Mouse (Mus musculus): ENCODE data around the gene Prss43. TPM values are rescaled to one million over a fixed set of nuclear protein-coding genes. Genes with fewer than 3 reads are reported as not detected.

Gene Prss43
- not detected in 2 replicates for polyA plus RNA-seq (2012; rRNA removed)

DNA sequence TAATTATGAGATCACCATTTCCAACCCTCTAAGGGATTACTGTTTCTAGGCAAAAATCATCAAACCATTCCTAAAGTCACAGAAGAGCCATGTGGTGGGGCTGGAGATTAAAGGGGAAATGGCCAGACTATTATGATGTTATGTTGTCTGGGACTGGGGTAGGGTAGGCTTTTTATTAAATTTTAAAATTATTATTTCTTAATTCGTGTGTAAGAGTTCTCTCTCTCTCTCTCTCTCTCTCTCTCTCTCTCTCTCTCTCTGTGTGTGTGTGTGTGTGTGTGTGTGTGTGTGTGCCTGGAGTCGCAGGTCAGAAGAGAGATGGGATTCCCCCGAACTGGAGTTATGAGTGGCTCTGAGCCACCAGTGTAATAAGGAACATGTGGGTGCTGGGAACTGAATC lies at the start of gene Prss43:
TSS of gene Prss43 (plus strand) at position 301 of the 400 bp plus-strand sequence.
- WGBS = 69% methylated on average over 3 of the region's 3 CpGs
- no peak for DNase-seq
- TF ChIP-seq CTCF (IDR thresholded peaks at IDR 0.05; ENCODE audit: insufficient read depth, low read length) (no peak), POLR2A (IDR thresholded peaks at IDR 0.05; ENCODE audit: borderline replicate concordance, extremely low read depth, low read depth, low read length) (no peak)
- H3K4me3 ChIP-seq (replicated peaks; ENCODE audit: extremely low read depth, low read depth, low read length) = no peak within 1 kb of the TSS
- H3K4me1 ChIP-seq (ENCODE audit: control insufficient read depth, insufficient read depth, low read length) = no peaks in the 10 kb centered on the region

DNA sequence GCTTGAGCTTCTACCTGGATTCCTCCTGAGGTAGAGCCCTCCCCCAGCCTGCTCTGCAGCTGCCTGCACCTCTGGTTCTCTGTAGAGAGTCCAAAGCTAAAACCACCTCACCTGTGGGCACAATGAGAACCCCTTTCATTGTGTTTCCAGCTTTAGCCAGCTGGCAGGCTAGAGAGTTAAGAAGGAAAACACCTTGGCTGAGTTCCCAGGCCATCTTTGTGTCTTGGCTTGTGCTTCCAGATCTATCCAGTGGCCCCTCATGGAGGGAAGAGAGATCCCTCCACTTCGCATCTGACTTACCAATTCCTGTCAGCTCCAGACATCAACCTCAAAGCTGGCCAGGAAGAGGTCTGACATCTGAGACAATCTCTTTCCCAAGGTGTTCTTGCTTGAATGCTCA lies 48.4 kb upstream of the Prss43 start:
- TF ChIP-seq CTCF (IDR thresholded peaks at IDR 0.05; ENCODE audit: insufficient read depth, low read length) = no peak
- no peak for TF ChIP-seq POLR2A (IDR thresholded peaks at IDR 0.05; ENCODE audit: borderline replicate concordance, extremely low read depth, low read depth, low read length)
- 80% methylated on average over 1 of the region's 1 CpGs for WGBS
- no peaks in the 10 kb centered on the region for H3K4me1 ChIP-seq (ENCODE audit: control insufficient read depth, insufficient read depth, low read length)
- no peak overlapping the region for H3K4me3 ChIP-seq (replicated peaks; ENCODE audit: extremely low read depth, low read depth, low read length)
- DNase-seq = no peak

- DNase-seq = no peak
- H3K4me3 ChIP-seq (replicated peaks; ENCODE audit: extremely low read depth, low read depth, low read length) = no peak overlapping the region
- no peaks in the 10 kb centered on the region for H3K4me1 ChIP-seq (ENCODE audit: control insufficient read depth, insufficient read depth, low read length)
- TF ChIP-seq POLR2A (IDR thresholded peaks at IDR 0.05; ENCODE audit: borderline replicate concordance, extremely low read depth, low read depth, low read length) (no peak), CTCF (IDR thresholded peaks at IDR 0.05; ENCODE audit: insufficient read depth, low read length) (no peak)
- WGBS = 87% methylated on average over 7 of the region's 7 CpGs
Observed at GRCm38 (mm10) chr9:110778559-110778958, 47.9 kb upstream of the Prss43 start.

- H3K4me1 ChIP-seq (ENCODE audit: control insufficient read depth, insufficient read depth, low read length) = no peaks in the 10 kb centered on the region
- WGBS = 70% methylated on average over 5 of the region's 5 CpGs
- no peak for TF ChIP-seq CTCF (IDR thresholded peaks at IDR 0.05; ENCODE audit: insufficient read depth, low read length)
- no peak for TF ChIP-seq POLR2A (IDR thresholded peaks at IDR 0.05; ENCODE audit: borderline replicate concordance, extremely low read depth, low read depth, low read length)
- H3K4me3 ChIP-seq (replicated peaks; ENCODE audit: extremely low read depth, low read depth, low read length) = no peak overlapping the region
- no peak for DNase-seq
Observed at GRCm38 (mm10) chr9:110779242-110779913, 47.1 kb upstream of the Prss43 start.

- peak; percentile 94 for DNase-seq
- Histone ChIP-seq H3K4me1 (ENCODE audit: control insufficient read depth, insufficient read depth, low read length) (no peaks in the 10 kb centered on the region), H3K4me3 (replicated peaks; ENCODE audit: extremely low read depth, low read depth, low read length) (peak overlapping the region; percentile 59)
- under 1% methylated on average over 43 of the region's 43 CpGs for WGBS
- TF ChIP-seq POLR2A (IDR thresholded peaks at IDR 0.05; ENCODE audit: borderline replicate concordance, extremely low read depth, low read depth, low read length) (no peak), CTCF (IDR thresholded peaks at IDR 0.05; ENCODE audit: insufficient read depth, low read length) (peak; percentile 67)
Observed at GRCm38 (mm10) chr9:110781256-110781721, 45.2 kb upstream of the Prss43 start.

- WGBS = 2% methylated on average over 23 of the region's 23 CpGs
Observed at GRCm38 (mm10) chr9:110781731-110782130, 44.8 kb upstream of the Prss43 start.

DNA sequence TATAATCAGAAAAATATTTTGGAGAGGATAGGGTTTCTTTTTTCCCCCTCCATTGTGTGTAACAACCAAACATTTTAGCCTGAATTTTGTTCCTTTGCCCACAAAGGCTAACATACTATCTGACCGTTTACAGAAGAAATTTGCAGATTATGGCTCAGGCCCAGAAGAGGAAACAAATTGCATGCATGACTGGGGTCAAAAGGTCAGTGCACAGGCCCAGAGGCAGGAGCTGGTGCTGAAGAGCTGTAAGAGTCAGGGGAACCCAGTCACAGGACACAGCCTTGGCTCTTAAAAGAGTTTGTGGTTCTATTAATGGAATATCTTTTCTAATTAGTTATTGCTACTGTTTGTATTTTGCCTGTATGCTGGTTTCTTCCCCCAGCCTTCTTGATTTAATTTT lies 42.9 kb upstream of the Prss43 start:
- no peaks in the 10 kb centered on the region for H3K4me1 ChIP-seq (ENCODE audit: control insufficient read depth, insufficient read depth, low read length)
- no peak overlapping the region for H3K4me3 ChIP-seq (replicated peaks; ENCODE audit: extremely low read depth, low read depth, low read length)
- 45% methylated on average over 1 of the region's 1 CpGs for WGBS
- no peak for DNase-seq
- TF ChIP-seq POLR2A (IDR thresholded peaks at IDR 0.05; ENCODE audit: borderline replicate concordance, extremely low read depth, low read depth, low read length) (no peak), CTCF (IDR thresholded peaks at IDR 0.05; ENCODE audit: insufficient read depth, low read length) (no peak)

More at GRCm38 (mm10) chr9:110781731-110782130, 44.8 kb upstream of the Prss43 start:
- DNase-seq = peak; percentile 82
- Histone ChIP-seq H3K4me1 (ENCODE audit: control insufficient read depth, insufficient read depth, low read length) (no peaks in the 10 kb centered on the region), H3K4me3 (replicated peaks; ENCODE audit: extremely low read depth, low read depth, low read length) (peak overlapping the region; percentile 59)
- TF ChIP-seq CTCF (IDR thresholded peaks at IDR 0.05; ENCODE audit: insufficient read depth, low read length) (no peak), POLR2A (IDR thresholded peaks at IDR 0.05; ENCODE audit: borderline replicate concordance, extremely low read depth, low read depth, low read length) (no peak)

DNA sequence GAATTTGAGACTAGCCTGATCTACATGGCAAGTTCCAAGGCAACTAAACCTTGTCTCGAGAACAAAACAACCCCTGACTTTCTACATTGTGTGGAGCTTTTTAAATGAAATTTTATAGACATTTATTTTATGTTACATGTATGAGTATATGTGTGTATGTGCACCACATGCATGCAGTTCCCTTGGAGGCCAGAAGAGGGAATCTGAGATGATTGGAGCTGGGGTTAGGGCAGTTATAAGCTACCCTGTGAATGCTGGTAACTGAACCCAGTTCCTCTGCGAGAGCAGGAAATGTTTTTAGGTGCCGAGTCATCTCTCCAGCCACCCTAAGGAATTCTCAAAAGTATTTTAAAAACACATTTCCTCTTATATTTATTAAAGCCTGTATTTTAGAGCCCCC lies 38.3 kb upstream of the Prss43 start:
- H3K4me3 ChIP-seq (replicated peaks; ENCODE audit: extremely low read depth, low read depth, low read length) = no peak overlapping the region
- no peak for TF ChIP-seq CTCF (IDR thresholded peaks at IDR 0.05; ENCODE audit: insufficient read depth, low read length)
- TF ChIP-seq POLR2A (IDR thresholded peaks at IDR 0.05; ENCODE audit: borderline replicate concordance, extremely low read depth, low read depth, low read length) = no peak
- 84% methylated on average over 3 of the region's 3 CpGs for WGBS
- no peaks in the 10 kb centered on the region for H3K4me1 ChIP-seq (ENCODE audit: control insufficient read depth, insufficient read depth, low read length)
- no peak for DNase-seq

- TF ChIP-seq CTCF (IDR thresholded peaks at IDR 0.05; ENCODE audit: insufficient read depth, low read length) (no peak), POLR2A (IDR thresholded peaks at IDR 0.05; ENCODE audit: borderline replicate concordance, extremely low read depth, low read depth, low read length) (no peak)
- Histone ChIP-seq H3K4me3 (replicated peaks; ENCODE audit: extremely low read depth, low read depth, low read length) (no peak overlapping the region), H3K4me1 (ENCODE audit: control insufficient read depth, insufficient read depth, low read length) (no peaks in the 10 kb centered on the region)
- 45% methylated on average over 4 of the region's 4 CpGs for WGBS
- peak; percentile 19 for DNase-seq
Observed at GRCm38 (mm10) chr9:110790462-110790861, 36.0 kb upstream of the Prss43 start.

- DNase-seq = no peak
- no peak for TF ChIP-seq CTCF (IDR thresholded peaks at IDR 0.05; ENCODE audit: insufficient read depth, low read length)
- no peak for TF ChIP-seq POLR2A (IDR thresholded peaks at IDR 0.05; ENCODE audit: borderline replicate concordance, extremely low read depth, low read depth, low read length)
- WGBS = 80% methylated on average over 10 of the region's 10 CpGs
- Histone ChIP-seq H3K4me3 (replicated peaks; ENCODE audit: extremely low read depth, low read depth, low read length) (no peak overlapping the region), H3K4me1 (ENCODE audit: control insufficient read depth, insufficient read depth, low read length) (no peaks in the 10 kb centered on the region)
Observed at GRCm38 (mm10) chr9:110797013-110797412, 29.5 kb upstream of the Prss43 start.

All from lung, adult 2 months (tissue).